Mouse (Mus musculus): ENCODE results near the gene Becn1. TPM values are rescaled to one million over a fixed set of nuclear protein-coding genes. Genes with fewer than 3 reads are reported as not detected.

Becn1 gene
- total RNA-seq, 2 experiments from 2014 or later = 210 to 218 TPM

- intact Hi-C loops (cut with DNase I) = no loop called here
- no peak overlapping the region for H3K4me3 ChIP-seq
- no peak for DNase-seq (ENCODE audit: extremely low spot score in 1 of 2, low spot score in 2 of 2)
- TF ChIP-seq CTCF (IDR thresholded peaks at IDR 0.05) = no peak
- no peak overlapping the region for H3K27ac ChIP-seq
These were observed 10.1 kb upstream of the Becn1 start for GRCm38 (mm10) chr11:101312150-101312549.

- DNase-seq (ENCODE audit: extremely low spot score in 1 of 2, low spot score in 2 of 2) = no peak
- Histone ChIP-seq H3K4me3 (no peak overlapping the region), H3K27ac (no peak overlapping the region)
- intact Hi-C loops (cut with DNase I) = no loop called here
- no peak for TF ChIP-seq CTCF (IDR thresholded peaks at IDR 0.05)
These were observed 9.0 kb upstream of the Becn1 start for GRCm38 (mm10) chr11:101311083-101311482.

- no peak overlapping the region for H3K27ac ChIP-seq
- no peak overlapping the region for H3K4me3 ChIP-seq
- DNase-seq (ENCODE audit: extremely low spot score in 1 of 2, low spot score in 2 of 2) = no peak
- intact Hi-C loops (cut with DNase I) = no loop called here
- TF ChIP-seq CTCF (IDR thresholded peaks at IDR 0.05) = no peak
These were observed 5.7 kb upstream of the Becn1 start for GRCm38 (mm10) chr11:101307744-101308143.

GRCm38 (mm10) chr11:101301299-101302003, 635 bp downstream of the Becn1 start:
- Histone ChIP-seq H3K4me3 (peak overlapping the region; percentile 90), H3K27ac (peak overlapping the region; percentile 85)
- no peak for DNase-seq (ENCODE audit: extremely low spot score in 1 of 2, low spot score in 2 of 2)
- intact Hi-C loops (cut with DNase I) = loop anchor here (1.0 kb wide), 2 partner anchors 48 to 90 kb away; partner anchors contain the start of gene Vps25
- TF ChIP-seq CTCF (IDR thresholded peaks at IDR 0.05) = no peak

GRCm38 (mm10) chr11:101300881-101301280, 1.2 kb downstream of the Becn1 start:
- intact Hi-C loops (cut with DNase I) = no loop called here
- no peak; the same call in 1 of the 2 replicates for TF ChIP-seq CTCF (IDR thresholded peaks at IDR 0.05)
- Histone ChIP-seq H3K27ac (no peak overlapping the region), H3K4me3 (peak overlapping the region; percentile 90)
- DNase-seq (ENCODE audit: extremely low spot score in 1 of 2, low spot score in 2 of 2) = no peak

GRCm38 (mm10) chr11:101295191-101295590, 6.9 kb downstream of the Becn1 start:
- intact Hi-C loops (cut with DNase I) = no loop called here
- no peak overlapping the region for H3K4me3 ChIP-seq
- DNase-seq (ENCODE audit: extremely low spot score in 1 of 2, low spot score in 2 of 2) = no peak
- H3K27ac ChIP-seq = no peak overlapping the region
- no peak for TF ChIP-seq CTCF (IDR thresholded peaks at IDR 0.05)

- intact Hi-C loops (cut with DNase I) = no loop called here
- no peak for DNase-seq (ENCODE audit: extremely low spot score in 1 of 2, low spot score in 2 of 2)
- no peak for TF ChIP-seq CTCF (IDR thresholded peaks at IDR 0.05)
- H3K27ac ChIP-seq = no peak overlapping the region
- no peak overlapping the region for H3K4me3 ChIP-seq
These were observed 10.9 kb downstream of the Becn1 start for GRCm38 (mm10) chr11:101291231-101291630.

GRCm38 (mm10) chr11:101287306-101287705, 14.8 kb downstream of the Becn1 start:
- no peak for TF ChIP-seq CTCF (IDR thresholded peaks at IDR 0.05)
- intact Hi-C loops (cut with DNase I) = no loop called here
- Histone ChIP-seq H3K4me3 (no peak overlapping the region), H3K27ac (no peak overlapping the region)
- DNase-seq (ENCODE audit: extremely low spot score in 1 of 2, low spot score in 2 of 2) = no peak

GRCm38 (mm10) chr11:101283805-101284204, 18.3 kb downstream of the Becn1 start:
- DNase-seq (ENCODE audit: extremely low spot score in 1 of 2, low spot score in 2 of 2) = no peak
- intact Hi-C loops (cut with DNase I) = no loop called here
- Histone ChIP-seq H3K27ac (no peak overlapping the region), H3K4me3 (no peak overlapping the region)
- TF ChIP-seq CTCF (IDR thresholded peaks at IDR 0.05) = no peak

GRCm38 (mm10) chr11:101282896-101283295, 19.2 kb downstream of the Becn1 start:
- intact Hi-C loops (cut with DNase I) = no loop called here
- Histone ChIP-seq H3K4me3 (no peak overlapping the region), H3K27ac (no peak overlapping the region)
- no peak for DNase-seq (ENCODE audit: extremely low spot score in 1 of 2, low spot score in 2 of 2)
- TF ChIP-seq CTCF (IDR thresholded peaks at IDR 0.05) = no peak

- H3K27ac ChIP-seq = no peak overlapping the region
- TF ChIP-seq CTCF (IDR thresholded peaks at IDR 0.05) = no peak
- DNase-seq (ENCODE audit: extremely low spot score in 1 of 2, low spot score in 2 of 2) = no peak
- H3K4me3 ChIP-seq = no peak overlapping the region
- intact Hi-C loops (cut with DNase I) = no loop called here
These were observed 21.2 kb downstream of the Becn1 start for GRCm38 (mm10) chr11:101280837-101281236.

GRCm38 (mm10) chr11:101279193-101279569, 22.9 kb downstream of the Becn1 start:
- intact Hi-C loops (cut with DNase I) = loop anchor here (2.0 kb wide), 1 partner anchor 26 kb away; the partner anchor contains the start of gene Vps25
- Histone ChIP-seq H3K4me3 (peak overlapping the region; percentile 84), H3K27ac (no peak overlapping the region)
- TF ChIP-seq CTCF (IDR thresholded peaks at IDR 0.05) = no peak
- no peak for DNase-seq (ENCODE audit: extremely low spot score in 1 of 2, low spot score in 2 of 2)

Measured in left cerebral cortex, adult 2 months (tissue).